Mouse (Mus musculus): Measurements from ENCODE around the gene Leo1. TPM values are rescaled to one million over a fixed set of nuclear protein-coding genes. Genes with fewer than 3 reads are reported as not detected.

Leo1 gene
- polyA plus RNA-seq, 1 experiment, result 25.4 TPM

DNA sequence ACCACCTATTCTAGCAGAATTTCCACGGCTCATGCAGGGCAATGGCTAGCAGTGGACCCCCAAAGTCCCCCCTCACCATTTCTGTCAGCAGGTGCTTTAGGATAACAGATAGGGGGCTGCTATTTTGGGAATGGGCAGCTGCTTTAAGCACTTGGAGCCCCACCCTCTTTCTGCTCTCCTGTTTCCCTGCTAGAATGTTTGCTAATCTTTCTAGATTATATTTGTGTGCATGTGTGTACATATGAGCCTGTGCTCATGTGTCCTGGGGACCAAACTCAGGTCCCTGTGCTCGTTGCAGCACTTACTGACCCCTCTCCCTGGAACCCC is 13.1 kb upstream of the Leo1 start:
- TF ChIP-seq TCF12 (IDR thresholded peaks at IDR 0.05; ENCODE audit: insufficient read depth, poor library complexity, severe bottlenecking), result peak; percentile 59
- peak; percentile 8 to 55 (median 10) for TF ChIP-seq MYOD1 (IDR thresholded peaks at IDR 0.05; ENCODE audit: control insufficient read depth in 1 of 3, insufficient read length in 2 of 3, low read depth in 2 of 3)
- peak in 2 of 3 experiments; percentile 67 to 76 for TF ChIP-seq MYOG (IDR thresholded peaks at IDR 0.05; ENCODE audit: control insufficient read depth in 1 of 3, insufficient read depth in 1 of 3, insufficient read length in 2 of 3, low read depth in 2 of 3)
- no peak for TF ChIP-seq CEBPB (IDR thresholded peaks at IDR 0.05; ENCODE audit: insufficient read depth, poor library complexity, severe bottlenecking)
- no peak for TF ChIP-seq SRF (IDR thresholded peaks at IDR 0.05; ENCODE audit: control insufficient read depth, insufficient read length, low read depth)
- no peak overlapping the region for H3ac ChIP-seq (ENCODE audit: control insufficient read depth, insufficient read length)
- peak overlapping the region; percentile 47 for H3K4me2 ChIP-seq (ENCODE audit: low read depth)
- H3K79me2 ChIP-seq (ENCODE audit: control insufficient read depth, insufficient read depth), result no peaks in the 10 kb centered on the region
- H3K27me3 ChIP-seq (ENCODE audit: control insufficient read depth, insufficient read depth, insufficient read length), result no peaks in the 10 kb centered on the region
- H3K36me3 ChIP-seq (ENCODE audit: control insufficient read depth, insufficient read depth), result no peaks in the 10 kb centered on the region
- H3K4me3 ChIP-seq, result no peak overlapping the region

DNA sequence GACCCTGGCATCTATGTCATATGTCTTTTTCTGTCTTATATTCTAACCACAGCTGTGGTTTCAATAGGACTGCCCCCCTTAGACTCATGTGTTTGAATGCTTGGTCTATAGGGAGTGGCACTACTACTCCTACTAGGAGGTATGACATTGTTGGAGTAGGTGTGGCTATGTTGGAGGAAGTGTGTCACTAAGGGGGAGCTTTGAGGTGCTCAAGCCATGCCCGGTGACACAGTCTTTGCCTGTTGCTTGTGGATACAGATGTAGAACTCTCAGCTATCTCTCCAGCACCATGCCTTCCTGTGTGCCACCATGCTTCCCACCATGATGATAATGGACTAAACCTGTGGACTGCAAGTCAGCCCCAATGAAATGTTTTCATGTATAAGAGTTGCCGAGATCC is 12.3 kb upstream of the Leo1 start:
- H3K4me2 ChIP-seq (ENCODE audit: low read depth), result peak overlapping the region; percentile 34
- no peaks in the 10 kb centered on the region for H3K36me3 ChIP-seq (ENCODE audit: control insufficient read depth, insufficient read depth)
- H3K27me3 ChIP-seq (ENCODE audit: control insufficient read depth, insufficient read depth, insufficient read length), result no peaks in the 10 kb centered on the region
- H3ac ChIP-seq (ENCODE audit: control insufficient read depth, insufficient read length), result no peak overlapping the region
- no peak overlapping the region for H3K4me3 ChIP-seq
- TF ChIP-seq REST (IDR thresholded peaks at IDR 0.05; ENCODE audit: insufficient read depth, insufficient read length), result no peak
- TF ChIP-seq TCF3 (IDR thresholded peaks at IDR 0.05; ENCODE audit: insufficient read length, low read depth), result no peak
- no peak for TF ChIP-seq MAX (IDR thresholded peaks at IDR 0.05; ENCODE audit: low read depth)
- TF ChIP-seq POLR2AphosphoS2 (IDR thresholded peaks at IDR 0.05; ENCODE audit: insufficient read length, low read depth), result no peak
- no peak for TF ChIP-seq CEBPB (IDR thresholded peaks at IDR 0.05; ENCODE audit: insufficient read depth, poor library complexity, severe bottlenecking)
- no peak for TF ChIP-seq POLR2A (IDR thresholded peaks at IDR 0.05; ENCODE audit: insufficient read length, low read depth)
- TF ChIP-seq TCF12 (IDR thresholded peaks at IDR 0.05; ENCODE audit: insufficient read depth, poor library complexity, severe bottlenecking), result no peak
- TF ChIP-seq SRF (IDR thresholded peaks at IDR 0.05; ENCODE audit: control insufficient read depth, insufficient read length, low read depth), result no peak
- TF ChIP-seq E2F4 (IDR thresholded peaks at IDR 0.05; ENCODE audit: insufficient read depth), result no peak
- TF ChIP-seq MYOG (IDR thresholded peaks at IDR 0.05; ENCODE audit: control insufficient read depth in 1 of 3, insufficient read depth in 1 of 3, insufficient read length in 2 of 3, low read depth in 2 of 3), result no peak
- TF ChIP-seq MYOD1 (IDR thresholded peaks at IDR 0.05; ENCODE audit: control insufficient read depth in 1 of 3, insufficient read length in 2 of 3, low read depth in 2 of 3), result no peak
- TF ChIP-seq USF1 (IDR thresholded peaks at IDR 0.05; ENCODE audit: low read depth), result no peak
- no peaks in the 10 kb centered on the region for H3K79me2 ChIP-seq (ENCODE audit: control insufficient read depth, insufficient read depth)

DNA sequence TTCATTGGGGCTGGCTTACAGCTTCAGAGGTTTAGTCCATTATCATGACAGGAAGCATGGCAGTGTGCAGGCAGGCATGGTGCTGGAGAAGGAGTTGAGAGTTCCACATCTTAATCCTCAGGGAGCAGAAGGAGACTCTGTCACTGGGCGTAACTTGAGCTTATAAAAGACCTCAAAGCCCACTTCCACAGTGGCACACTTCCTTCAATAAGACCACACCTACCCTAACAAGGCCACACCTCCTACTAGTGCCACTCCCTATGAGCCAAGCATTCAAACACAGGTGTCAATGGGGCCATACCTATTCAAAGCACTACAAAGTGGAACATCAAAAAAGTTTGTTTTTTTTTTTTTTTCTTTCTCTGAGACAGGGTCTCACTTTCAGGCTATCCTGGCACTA is 11.7 kb upstream of the Leo1 start:
- Histone ChIP-seq H3K36me3 (ENCODE audit: control insufficient read depth, insufficient read depth) (no peaks in the 10 kb centered on the region), H3K27me3 (ENCODE audit: control insufficient read depth, insufficient read depth, insufficient read length) (no peaks in the 10 kb centered on the region), H3K4me2 (ENCODE audit: low read depth) (no peak overlapping the region), H3K79me2 (ENCODE audit: control insufficient read depth, insufficient read depth) (no peaks in the 10 kb centered on the region), H3K4me3 (no peak overlapping the region), H3ac (ENCODE audit: control insufficient read depth, insufficient read length) (no peak overlapping the region)
- no peak for TF ChIP-seq TCF3 (IDR thresholded peaks at IDR 0.05; ENCODE audit: insufficient read length, low read depth)
- TF ChIP-seq MAX (IDR thresholded peaks at IDR 0.05; ENCODE audit: low read depth), result no peak
- no peak for TF ChIP-seq SRF (IDR thresholded peaks at IDR 0.05; ENCODE audit: control insufficient read depth, insufficient read length, low read depth)
- no peak for TF ChIP-seq POLR2AphosphoS2 (IDR thresholded peaks at IDR 0.05; ENCODE audit: insufficient read length, low read depth)
- TF ChIP-seq TCF12 (IDR thresholded peaks at IDR 0.05; ENCODE audit: insufficient read depth, poor library complexity, severe bottlenecking), result no peak
- TF ChIP-seq MYOD1 (IDR thresholded peaks at IDR 0.05; ENCODE audit: control insufficient read depth in 1 of 3, insufficient read length in 2 of 3, low read depth in 2 of 3), result no peak
- no peak for TF ChIP-seq MYOG (IDR thresholded peaks at IDR 0.05; ENCODE audit: control insufficient read depth in 1 of 3, insufficient read depth in 1 of 3, insufficient read length in 2 of 3, low read depth in 2 of 3)
- TF ChIP-seq REST (IDR thresholded peaks at IDR 0.05; ENCODE audit: insufficient read depth, insufficient read length), result no peak
- no peak for TF ChIP-seq CEBPB (IDR thresholded peaks at IDR 0.05; ENCODE audit: insufficient read depth, poor library complexity, severe bottlenecking)
- TF ChIP-seq POLR2A (IDR thresholded peaks at IDR 0.05; ENCODE audit: insufficient read length, low read depth), result no peak
- TF ChIP-seq USF1 (IDR thresholded peaks at IDR 0.05; ENCODE audit: low read depth), result no peak
- TF ChIP-seq E2F4 (IDR thresholded peaks at IDR 0.05; ENCODE audit: insufficient read depth), result no peak

DNA sequence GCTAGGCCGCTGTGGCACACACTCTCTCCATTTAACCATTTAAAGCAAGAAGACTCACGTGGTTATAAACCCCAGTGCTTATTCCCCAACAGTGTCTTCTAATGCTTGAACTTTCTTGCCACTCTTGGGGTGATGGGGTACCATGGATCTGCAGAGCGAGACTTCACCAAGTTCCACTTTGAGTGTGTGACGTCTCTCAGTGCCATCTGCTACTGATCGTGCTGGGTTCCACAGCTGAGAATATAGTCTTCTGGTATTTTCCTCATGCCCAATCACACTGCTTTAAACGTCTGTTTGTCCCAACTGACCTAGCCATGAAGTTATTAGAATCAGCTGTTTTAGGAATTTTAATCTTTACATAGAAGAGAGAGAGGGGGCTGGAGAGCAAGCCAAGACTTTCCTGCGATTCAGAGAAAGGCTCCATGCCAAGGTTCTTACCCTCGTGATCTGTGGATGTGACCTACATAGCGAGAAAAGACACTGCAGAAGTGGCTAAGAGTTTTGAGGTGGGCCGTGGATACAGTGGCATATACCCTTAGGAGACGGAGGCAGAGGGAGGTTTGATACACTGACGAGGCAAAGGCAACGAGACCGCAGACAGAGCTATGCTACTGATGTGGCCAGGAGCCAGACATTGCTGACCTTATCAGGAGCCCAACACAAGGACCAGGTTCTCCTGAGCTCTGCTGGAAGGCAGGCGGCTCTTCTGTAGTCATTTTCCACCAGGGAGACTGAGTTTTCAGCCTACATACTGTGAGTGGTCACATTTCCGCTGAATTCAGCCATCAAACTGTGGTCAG is 10.3 kb upstream of the Leo1 start:
- Histone ChIP-seq H3K36me3 (ENCODE audit: control insufficient read depth, insufficient read depth) (no peaks in the 10 kb centered on the region), H3K4me3 (no peak overlapping the region), H3ac (ENCODE audit: control insufficient read depth, insufficient read length) (no peak overlapping the region), H3K27me3 (ENCODE audit: control insufficient read depth, insufficient read depth, insufficient read length) (no peaks in the 10 kb centered on the region), H3K4me2 (ENCODE audit: low read depth) (peak overlapping the region; percentile 66), H3K79me2 (ENCODE audit: control insufficient read depth, insufficient read depth) (no peaks in the 10 kb centered on the region)
- no peak for TF ChIP-seq TCF3 (IDR thresholded peaks at IDR 0.05; ENCODE audit: insufficient read length, low read depth)
- TF ChIP-seq SRF (IDR thresholded peaks at IDR 0.05; ENCODE audit: control insufficient read depth, insufficient read length, low read depth), result no peak
- peak in 1 of 3 experiments; percentile 2 for TF ChIP-seq MYOD1 (IDR thresholded peaks at IDR 0.05; ENCODE audit: control insufficient read depth in 1 of 3, insufficient read length in 2 of 3, low read depth in 2 of 3)
- peak; percentile 10 for TF ChIP-seq USF1 (IDR thresholded peaks at IDR 0.05; ENCODE audit: low read depth)

DNA sequence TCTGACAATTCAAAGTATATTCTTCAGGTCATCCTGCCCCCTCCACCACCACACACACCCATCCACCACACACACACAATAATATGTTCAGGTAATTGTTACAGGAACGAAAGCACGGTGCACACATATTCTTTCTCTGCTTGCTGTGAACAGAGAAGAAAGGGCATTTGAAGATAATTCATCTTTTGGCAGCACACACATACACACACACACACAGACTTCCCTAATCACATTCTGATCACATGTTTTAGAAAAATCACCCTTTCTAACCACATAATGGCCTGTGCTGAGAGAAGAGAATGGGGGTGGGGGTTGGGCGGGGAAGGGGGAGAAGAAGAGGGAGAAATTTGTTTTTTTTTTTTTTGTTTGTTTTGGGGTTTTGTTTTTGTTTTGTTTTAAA is 8.6 kb upstream of the Leo1 start:
- Histone ChIP-seq H3K4me2 (ENCODE audit: low read depth) (no peak overlapping the region), H3ac (ENCODE audit: control insufficient read depth, insufficient read length) (no peak overlapping the region), H3K4me3 (no peak overlapping the region), H3K36me3 (ENCODE audit: control insufficient read depth, insufficient read depth) (no peaks in the 10 kb centered on the region), H3K79me2 (ENCODE audit: control insufficient read depth, insufficient read depth) (no peaks in the 10 kb centered on the region), H3K27me3 (ENCODE audit: control insufficient read depth, insufficient read depth, insufficient read length) (no peaks in the 10 kb centered on the region)
- TF ChIP-seq TCF12 (IDR thresholded peaks at IDR 0.05; ENCODE audit: insufficient read depth, poor library complexity, severe bottlenecking) (no peak), MYOG (IDR thresholded peaks at IDR 0.05; ENCODE audit: control insufficient read depth in 1 of 3, insufficient read depth in 1 of 3, insufficient read length in 2 of 3, low read depth in 2 of 3) (no peak), MAX (IDR thresholded peaks at IDR 0.05; ENCODE audit: low read depth) (no peak), POLR2AphosphoS2 (IDR thresholded peaks at IDR 0.05; ENCODE audit: insufficient read length, low read depth) (no peak), MYOD1 (IDR thresholded peaks at IDR 0.05; ENCODE audit: control insufficient read depth in 1 of 3, insufficient read length in 2 of 3, low read depth in 2 of 3) (no peak), CEBPB (IDR thresholded peaks at IDR 0.05; ENCODE audit: insufficient read depth, poor library complexity, severe bottlenecking) (no peak), SRF (IDR thresholded peaks at IDR 0.05; ENCODE audit: control insufficient read depth, insufficient read length, low read depth) (no peak), E2F4 (IDR thresholded peaks at IDR 0.05; ENCODE audit: insufficient read depth) (no peak)

Measured in myocyte (in vitro differentiated cells).